ENCODE assay signal across 8 mouse cellular contexts in genomic region chr19:45030746-45031693, GRCm38 (mm10). TPM values are rescaled to one million over a fixed set of nuclear protein-coding genes. Genes with fewer than 3 reads are reported as not detected.
DNase-seq lines count a peak whose midpoint lies in the region; ATAC-seq lines count a peak whose summit lies in the region.

No protein-coding gene starts in this region.

- 41% methylated on average over 20 of the region's 20 CpGs for WGBS in embryonic facial prominence, embryonic 15.5 days
- WGBS in heart, embryonic 11.5 days (ENCODE audit: insufficient replicate concordance), result 40% methylated on average over 20 of the region's 20 CpGs
- 39% methylated on average over 20 of the region's 20 CpGs for WGBS in kidney, embryonic 14.5 days
- 41% methylated on average over 20 of the region's 20 CpGs for WGBS in liver, embryonic 11.5 days
- 39% methylated on average over 20 of the region's 20 CpGs for WGBS in stomach, embryonic 14.5 days

- H3K4me3 ChIP-seq in embryonic facial prominence, embryonic 15.5 days (replicated peaks), result peak overlapping the region; percentile 21; the same call in 1 of the 2 replicates
- 0 out of 2 replicates have a peak overlapping the region, but pooled peaks have one; percentile 11 for H3K4me3 ChIP-seq in heart, embryonic 11.5 days (ENCODE audit: low read depth, low read length)
- peak overlapping the region; percentile 12; the same call in 1 of the 2 replicates for H3K4me3 ChIP-seq in kidney, embryonic 14.5 days (ENCODE audit: low read length)
- 0 out of 2 replicates have a peak overlapping the region, but pooled peaks have one; percentile 18 for H3K4me3 ChIP-seq in liver, embryonic 11.5 days (ENCODE audit: low read depth, low read length)
- H3K4me3 ChIP-seq in stomach, embryonic 14.5 days (ENCODE audit: low read depth, low read length), result no peak overlapping the region

- no peaks in the 10 kb centered on the region for H3K9me3 ChIP-seq in embryonic facial prominence, embryonic 15.5 days (replicated peaks)
- no peaks in the 10 kb centered on the region for H3K9me3 ChIP-seq in heart, embryonic 11.5 days (replicated peaks; ENCODE audit: control insufficient read depth, low read length)
- no peaks in the 10 kb centered on the region for H3K9me3 ChIP-seq in kidney, embryonic 14.5 days (ENCODE audit: control insufficient read depth, low read length)
- no peaks in the 10 kb centered on the region for H3K9me3 ChIP-seq in liver, embryonic 11.5 days (ENCODE audit: control insufficient read depth, low read length)
- no peaks in the 10 kb centered on the region for H3K9me3 ChIP-seq in stomach, embryonic 14.5 days (ENCODE audit: control insufficient read depth, low read depth, low read length)

- H3K4me2 ChIP-seq in embryonic facial prominence, embryonic 15.5 days (replicated peaks), result peak overlapping the region; percentile 51
- H3K4me2 ChIP-seq in heart, embryonic 11.5 days, result peak overlapping the region; percentile 58
- H3K4me2 ChIP-seq in kidney, embryonic 14.5 days (replicated peaks; ENCODE audit: low read depth, low read length), result peak overlapping the region; percentile 36
- peak overlapping the region; percentile 62 for H3K4me2 ChIP-seq in liver, embryonic 11.5 days
- H3K4me2 ChIP-seq in stomach, embryonic 14.5 days (replicated peaks; ENCODE audit: low read depth, low read length), result peak overlapping the region; percentile 25

- peak; percentile 37 for ATAC-seq in embryonic facial prominence, embryonic 15.5 days (ENCODE audit: insufficient number of reproducible peaks, low FRiP score, low TSS enrichment, low read depth)
- no peak for ATAC-seq in heart, embryonic 11.5 days (replicated peaks; ENCODE audit: insufficient number of reproducible peaks, low FRiP score, low TSS enrichment)
- peak; percentile 15; the same call in 1 of the 2 replicates for ATAC-seq in kidney, embryonic 14.5 days (ENCODE audit: low FRiP score, low TSS enrichment)
- ATAC-seq in liver, embryonic 11.5 days (replicated peaks; ENCODE audit: low FRiP score), result no peak
- peak; percentile 59 for ATAC-seq in monocyte, adult 5-6 weeks (replicated peaks; ENCODE audit: insufficient number of reproducible peaks, low FRiP score, low TSS enrichment, poor library complexity, severe bottlenecking)
- 0 out of 2 replicates have a peak, but pooled peaks have one; percentile 16 for ATAC-seq in stomach, embryonic 14.5 days (ENCODE audit: insufficient number of reproducible peaks, insufficient read depth, low FRiP score, low read depth)

- no peak overlapping the region for H3K9ac ChIP-seq in embryonic facial prominence, embryonic 15.5 days
- H3K9ac ChIP-seq in heart, embryonic 11.5 days (ENCODE audit: low read depth, low read length), result peak overlapping the region; percentile 59
- no peak overlapping the region for H3K9ac ChIP-seq in kidney, embryonic 14.5 days (ENCODE audit: low read depth, low read length)
- no peak overlapping the region for H3K9ac ChIP-seq in liver, embryonic 11.5 days (ENCODE audit: low read depth, low read length)
- H3K9ac ChIP-seq in stomach, embryonic 14.5 days (replicated peaks; ENCODE audit: low read depth, low read length), result no peak overlapping the region

- no peaks in the 10 kb centered on the region for H3K27me3 ChIP-seq in embryonic facial prominence, embryonic 15.5 days
- H3K27me3 ChIP-seq in heart, embryonic 11.5 days (ENCODE audit: control insufficient read depth, insufficient read depth, low read length), result peaks cover 2% of the 10 kb centered on the region; the same call in 1 of the 2 replicates
- H3K27me3 ChIP-seq in kidney, embryonic 14.5 days (ENCODE audit: control insufficient read depth, insufficient read depth, low read length), result no peaks in the 10 kb centered on the region
- no peaks in the 10 kb centered on the region; the same call in 1 of the 2 replicates for H3K27me3 ChIP-seq in liver, embryonic 11.5 days (replicated peaks; ENCODE audit: control insufficient read depth, insufficient read depth, low read length)
- H3K27me3 ChIP-seq in stomach, embryonic 14.5 days (ENCODE audit: control insufficient read depth, insufficient read depth, low read length), result no peaks in the 10 kb centered on the region

- peak; percentile 89 for DNase-seq in CD4-positive, CD25-positive, alpha-beta regulatory T cell, adult 2 months (ENCODE audit: low read depth, low spot score)
- peak; percentile 95 for DNase-seq in brain, adult 2 months (ENCODE audit: low read depth, low spot score)
- peak; percentile 63 for DNase-seq in liver, embryonic 11.5 days (ENCODE audit: low spot score)

- peak overlapping the region; percentile 34; the same call in 1 of the 2 replicates for H3K27ac ChIP-seq in embryonic facial prominence, embryonic 15.5 days (replicated peaks)
- no peak overlapping the region for H3K27ac ChIP-seq in heart, embryonic 11.5 days (ENCODE audit: low read depth, low read length)
- no peak overlapping the region for H3K27ac ChIP-seq in kidney, embryonic 14.5 days (ENCODE audit: low read depth, low read length)
- H3K27ac ChIP-seq in liver, embryonic 11.5 days (ENCODE audit: low read depth, low read length), result no peak overlapping the region
- no peak overlapping the region for H3K27ac ChIP-seq in stomach, embryonic 14.5 days (ENCODE audit: low read length)

- H3K4me1 ChIP-seq in embryonic facial prominence, embryonic 15.5 days, result peaks cover 38% of the 10 kb centered on the region
- peaks cover 15% of the 10 kb centered on the region for H3K4me1 ChIP-seq in heart, embryonic 11.5 days (ENCODE audit: control insufficient read depth, insufficient read depth, low read length)
- H3K4me1 ChIP-seq in kidney, embryonic 14.5 days (ENCODE audit: control insufficient read depth, insufficient read depth, low read length), result peaks cover 8% of the 10 kb centered on the region; the same call in 1 of the 2 replicates
- peaks cover 8% of the 10 kb centered on the region; the same call in 1 of the 2 replicates for H3K4me1 ChIP-seq in liver, embryonic 11.5 days (replicated peaks; ENCODE audit: control insufficient read depth, insufficient read depth, low read length)
- H3K4me1 ChIP-seq in stomach, embryonic 14.5 days (ENCODE audit: control insufficient read depth, insufficient read depth, low read length), result peaks cover 19% of the 10 kb centered on the region; the same call in 1 of the 2 replicates

- H3K36me3 ChIP-seq in embryonic facial prominence, embryonic 15.5 days, result peaks cover 23% of the 10 kb centered on the region
- peaks cover under 1% of the 10 kb centered on the region for H3K36me3 ChIP-seq in heart, embryonic 11.5 days (ENCODE audit: control insufficient read depth, insufficient read depth, low read length)
- H3K36me3 ChIP-seq in kidney, embryonic 14.5 days (ENCODE audit: control insufficient read depth, insufficient read depth, low read length), result peaks cover 22% of the 10 kb centered on the region
- H3K36me3 ChIP-seq in liver, embryonic 11.5 days (ENCODE audit: control insufficient read depth, insufficient read depth, low read length), result peaks cover 8% of the 10 kb centered on the region
- peaks cover 21% of the 10 kb centered on the region for H3K36me3 ChIP-seq in stomach, embryonic 14.5 days (ENCODE audit: control insufficient read depth, insufficient read depth, low read length)

RNA-seq across cellular contexts. Expression of gene Pdzd7, which starts 14.5 kb away (rescaled TPM):
- polyA plus RNA-seq in embryonic facial prominence, embryonic 15.5 days (2015; fragmentation: Nextera tagmentation; extraction: Ambion mirVana), result 0.68 and 0.75 TPM in 2 replicates
- 0.21 TPM in 1 of 2 replicates, not detected in the other for polyA plus RNA-seq in heart, embryonic 11.5 days (2014; fragmentation: Nextera tagmentation; extraction: Ambion mirVana)
- 1.3 and 1.4 TPM in 2 replicates for polyA plus RNA-seq in kidney, embryonic 14.5 days (2014; fragmentation: Nextera tagmentation; extraction: Ambion mirVana)
- 0.09 TPM in 1 of 2 replicates, not detected in the other for polyA plus RNA-seq in liver, embryonic 11.5 days (2014; fragmentation: Nextera tagmentation; extraction: Ambion mirVana)
- not detected in 3 replicates for total RNA-seq in monocyte, adult 5-6 weeks (2017)
- 0.62 TPM in 2 replicates for polyA plus RNA-seq in stomach, embryonic 14.5 days (2014; fragmentation: Nextera tagmentation; extraction: Ambion mirVana)

RNA-seq across cellular contexts. Expression of gene Sfxn3, which starts 16.3 kb away (rescaled TPM):
- 37.4 and 41.3 TPM in 2 replicates for polyA plus RNA-seq in embryonic facial prominence, embryonic 15.5 days (2015; fragmentation: Nextera tagmentation; extraction: Ambion mirVana)
- polyA plus RNA-seq in heart, embryonic 11.5 days (2014; fragmentation: Nextera tagmentation; extraction: Ambion mirVana), result 16.0 and 18.8 TPM in 2 replicates
- 11.0 and 18.3 TPM in 2 replicates for polyA plus RNA-seq in kidney, embryonic 14.5 days (2014; fragmentation: Nextera tagmentation; extraction: Ambion mirVana)
- 6.3 and 6.8 TPM in 2 replicates for polyA plus RNA-seq in liver, embryonic 11.5 days (2014; fragmentation: Nextera tagmentation; extraction: Ambion mirVana)
- 19.7 to 41.4 TPM (median 22.3 TPM) in 3 replicates for total RNA-seq in monocyte, adult 5-6 weeks (2017)
- 28.8 and 34.5 TPM in 2 replicates for polyA plus RNA-seq in stomach, embryonic 14.5 days (2014; fragmentation: Nextera tagmentation; extraction: Ambion mirVana)

RNA-seq across cellular contexts. Expression of gene Lzts2, which starts 16.8 kb away (rescaled TPM):
- 75.8 and 80.5 TPM in 2 replicates for polyA plus RNA-seq in embryonic facial prominence, embryonic 15.5 days (2015; fragmentation: Nextera tagmentation; extraction: Ambion mirVana)
- polyA plus RNA-seq in heart, embryonic 11.5 days (2014; fragmentation: Nextera tagmentation; extraction: Ambion mirVana), result 35.3 and 38.4 TPM in 2 replicates
- polyA plus RNA-seq in kidney, embryonic 14.5 days (2014; fragmentation: Nextera tagmentation; extraction: Ambion mirVana), result 59.1 and 68.2 TPM in 2 replicates
- polyA plus RNA-seq in liver, embryonic 11.5 days (2014; fragmentation: Nextera tagmentation; extraction: Ambion mirVana), result 28.6 and 31.4 TPM in 2 replicates
- 1.5 TPM in 1 of 3 replicates, not detected in the others for total RNA-seq in monocyte, adult 5-6 weeks (2017)
- polyA plus RNA-seq in stomach, embryonic 14.5 days (2014; fragmentation: Nextera tagmentation; extraction: Ambion mirVana), result 52.5 and 56.0 TPM in 2 replicates

RNA-seq across cellular contexts. Expression of gene Mrpl43, which starts 24.8 kb away (rescaled TPM):
- 73.1 and 77.3 TPM in 2 replicates for polyA plus RNA-seq in embryonic facial prominence, embryonic 15.5 days (2015; fragmentation: Nextera tagmentation; extraction: Ambion mirVana)
- 63.0 and 64.3 TPM in 2 replicates for polyA plus RNA-seq in heart, embryonic 11.5 days (2014; fragmentation: Nextera tagmentation; extraction: Ambion mirVana)
- polyA plus RNA-seq in kidney, embryonic 14.5 days (2014; fragmentation: Nextera tagmentation; extraction: Ambion mirVana), result 69.9 and 83.2 TPM in 2 replicates
- polyA plus RNA-seq in liver, embryonic 11.5 days (2014; fragmentation: Nextera tagmentation; extraction: Ambion mirVana), result 62.2 and 65.3 TPM in 2 replicates
- total RNA-seq in monocyte, adult 5-6 weeks (2017), result 32.9 to 51.9 TPM (median 38.9 TPM) in 3 replicates
- polyA plus RNA-seq in stomach, embryonic 14.5 days (2014; fragmentation: Nextera tagmentation; extraction: Ambion mirVana), result 60.1 and 60.4 TPM in 2 replicates

RNA-seq across cellular contexts. Expression of gene Twnk, which starts 25.6 kb away (rescaled TPM):
- 20.2 and 22.1 TPM in 2 replicates for polyA plus RNA-seq in embryonic facial prominence, embryonic 15.5 days (2015; fragmentation: Nextera tagmentation; extraction: Ambion mirVana)
- 14.2 and 14.8 TPM in 2 replicates for polyA plus RNA-seq in heart, embryonic 11.5 days (2014; fragmentation: Nextera tagmentation; extraction: Ambion mirVana)
- polyA plus RNA-seq in kidney, embryonic 14.5 days (2014; fragmentation: Nextera tagmentation; extraction: Ambion mirVana), result 19.6 and 19.9 TPM in 2 replicates
- polyA plus RNA-seq in liver, embryonic 11.5 days (2014; fragmentation: Nextera tagmentation; extraction: Ambion mirVana), result 24.9 and 25.1 TPM in 2 replicates
- 6.8 to 11.9 TPM (median 8.7 TPM) in 3 replicates for total RNA-seq in monocyte, adult 5-6 weeks (2017)
- 13.3 and 15.3 TPM in 2 replicates for polyA plus RNA-seq in stomach, embryonic 14.5 days (2014; fragmentation: Nextera tagmentation; extraction: Ambion mirVana)

Comparison
In these comparisons a context has a peak if more than half of its experiments do, and no peak if none do; other contexts are left out.
1. ATAC-seq: peak in embryonic facial prominence, embryonic 15.5 days (single experiment), kidney, embryonic 14.5 days (single experiment), monocyte, adult 5-6 weeks (single experiment) and stomach, embryonic 14.5 days (single experiment); none in heart, embryonic 11.5 days (single experiment) and liver, embryonic 11.5 days (single experiment).
2. Peak in every context shown above with its lines, with median percentiles within 50 percentile points of each other: DNase-seq and H3K4me2 ChIP-seq.